Mouse (Mus musculus): ENCODE measurements at regions not wholly inside any gene's neighbourhood (a gene's known extent, or its start where the extent isn't known, plus 50 kb on each side); places are given as distances from the start of the nearest gene placed in this dataset.
A peak's percentile ranks its signal among the peaks of the same experiment; 100 is the strongest.

DNA sequence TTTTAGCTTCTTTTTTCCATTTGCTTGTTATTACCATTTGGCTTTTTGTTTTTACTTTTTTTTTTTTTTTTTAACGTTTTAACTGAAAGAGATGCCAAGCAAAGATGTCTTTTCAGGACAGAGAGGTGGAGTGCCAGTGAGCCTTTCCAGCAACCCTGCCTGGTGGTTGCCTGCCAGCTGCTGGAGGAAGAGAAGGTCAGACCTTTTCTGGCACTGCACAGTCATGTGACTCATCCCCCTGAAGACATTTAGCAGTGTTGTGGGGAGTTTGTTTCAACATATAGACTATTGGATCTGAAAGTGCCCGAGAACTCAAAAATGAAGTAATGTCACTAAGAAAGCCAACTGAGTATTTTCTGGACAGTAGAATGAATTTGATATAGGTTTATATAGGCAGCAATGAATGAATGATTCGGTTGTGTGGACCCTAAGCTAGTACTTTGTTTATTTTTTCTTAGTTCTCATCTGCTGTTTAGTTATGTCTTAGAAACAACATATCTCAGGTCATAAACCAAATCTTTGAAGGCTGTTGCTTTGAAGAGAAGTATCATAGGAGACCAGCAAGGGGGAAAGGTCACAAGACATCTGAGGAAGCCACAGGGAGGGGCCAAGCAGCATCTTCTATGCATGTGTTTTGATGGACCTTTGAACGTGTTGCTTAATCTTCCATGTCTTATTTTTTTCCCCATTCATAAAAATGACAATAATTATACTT, 604.2 kb downstream of the Ptprc start:
- DNase-seq (ENCODE audit: low read depth, low spot score) = no peak

DNA sequence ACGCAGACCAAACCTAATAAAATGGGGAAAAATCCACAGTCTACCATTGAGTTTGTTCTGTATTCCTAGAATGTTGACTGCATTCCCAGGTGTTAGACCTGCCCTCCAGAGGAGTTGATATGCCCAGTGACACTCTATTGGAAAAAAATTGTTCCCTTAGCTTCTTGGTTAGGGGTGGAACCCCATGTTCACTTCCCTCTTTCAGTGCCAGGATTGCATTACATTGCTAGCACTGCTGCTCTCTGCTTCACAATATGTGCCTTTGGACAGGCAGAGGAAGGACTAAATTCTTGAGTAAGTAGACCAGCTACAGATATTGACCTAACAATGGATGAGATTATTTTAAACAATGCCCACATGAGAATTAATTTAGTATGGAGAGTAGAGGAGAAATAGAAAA, 607.3 kb upstream of the Nr5a2 start:
- DNase-seq (ENCODE audit: low read depth, low spot score) = no peak

- DNase-seq (ENCODE audit: low read depth, low spot score) = no peak
These were observed 605.4 kb upstream of the Nr5a2 start for GRCm38 (mm10) chr1:137565573-137566048.

DNA sequence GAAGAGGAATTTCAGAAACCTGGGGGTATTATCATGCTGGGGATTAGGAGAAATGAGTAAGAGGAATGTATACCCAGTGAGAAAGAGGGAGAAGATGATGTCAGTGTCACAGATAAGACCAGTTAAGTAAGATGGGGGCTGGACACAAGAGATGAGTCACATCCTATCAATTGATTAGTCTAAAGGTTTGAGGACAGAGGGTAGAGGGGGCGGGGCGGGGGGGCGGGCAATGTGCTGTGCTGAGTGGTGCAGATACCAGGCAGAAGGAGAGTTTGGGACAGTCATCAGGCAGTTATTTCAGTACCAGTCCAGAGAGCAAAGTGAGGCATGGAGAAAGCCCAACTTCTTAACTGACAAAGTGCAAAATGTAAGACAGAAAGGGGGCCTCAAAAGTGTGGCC, 601.4 kb upstream of the Nr5a2 start:
- DNase-seq (ENCODE audit: low read depth, low spot score) = no peak

DNA sequence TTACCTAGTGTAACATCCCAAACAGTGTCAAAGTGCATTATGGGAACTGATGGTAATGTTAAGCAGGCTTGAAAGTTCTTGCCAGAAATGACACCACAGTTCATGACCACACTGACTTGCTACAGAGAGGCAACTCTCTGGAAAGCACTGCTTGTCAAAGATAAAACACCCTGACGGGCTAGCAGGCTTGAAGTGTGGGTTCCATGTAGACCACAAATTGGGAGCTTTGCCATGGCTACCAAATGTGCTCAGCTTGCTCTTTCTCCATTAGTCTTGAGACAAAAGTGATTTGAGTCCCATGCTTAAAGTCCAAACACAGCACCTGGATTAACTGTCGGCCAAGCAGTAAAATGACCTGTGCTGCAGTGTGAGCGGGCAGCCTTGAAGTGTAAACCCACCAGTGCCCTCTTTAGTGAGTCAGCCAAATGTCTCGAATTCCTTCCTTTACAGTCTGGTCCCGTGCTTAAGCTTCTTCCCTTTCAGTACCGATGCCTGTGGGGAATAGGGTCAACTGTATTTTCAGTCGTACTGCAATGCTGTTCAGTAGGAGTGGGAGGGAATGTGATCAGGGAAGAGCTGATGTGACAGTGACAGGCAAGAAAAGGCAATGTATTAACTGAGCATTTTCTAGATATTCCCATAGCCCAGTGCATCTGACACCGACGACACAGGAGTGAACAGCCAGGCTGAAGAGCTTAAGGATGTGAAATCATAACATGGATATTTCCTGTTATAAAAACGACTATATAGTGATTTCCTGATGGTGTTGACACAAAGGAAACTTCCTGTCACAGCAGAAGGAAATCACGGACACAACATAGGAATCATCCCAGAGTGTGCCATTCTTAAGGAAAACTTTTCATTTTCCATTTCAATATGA, 600.4 kb upstream of the Nr5a2 start:
- DNase-seq (ENCODE audit: low read depth, low spot score) = peak; percentile 15

- no peak for DNase-seq (ENCODE audit: low read depth, low spot score)
These were observed 589.4 kb upstream of the Nr5a2 start for GRCm38 (mm10) chr1:137549659-137550058.

DNA sequence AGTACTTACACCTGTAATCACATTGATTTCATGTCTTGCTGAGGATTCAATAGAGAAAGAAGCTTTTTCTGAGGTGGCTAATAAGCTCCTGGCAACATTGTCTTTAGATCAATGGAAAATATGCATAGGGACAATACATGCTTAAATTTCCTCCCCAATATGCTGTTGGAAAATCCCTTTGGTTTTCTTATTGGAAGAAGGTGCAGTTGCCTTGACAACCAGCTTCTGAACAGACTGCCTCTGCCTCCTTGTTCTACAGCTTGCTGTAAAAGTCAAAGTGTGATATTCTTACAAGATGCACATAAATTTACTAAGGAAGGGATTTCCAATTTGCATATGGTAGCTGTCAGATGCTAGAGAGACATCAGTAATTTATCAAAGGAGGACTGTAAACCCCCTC, 585.4 kb upstream of the Nr5a2 start:
- DNase-seq (ENCODE audit: low read depth, low spot score) = no peak

GRCm38 (mm10) chr1:137543828-137544227, 583.6 kb upstream of the Nr5a2 start:
- no peak for DNase-seq (ENCODE audit: low read depth, low spot score)

- DNase-seq (ENCODE audit: low read depth, low spot score) = no peak
These were observed 581.2 kb upstream of the Nr5a2 start for GRCm38 (mm10) chr1:137541453-137541852.

GRCm38 (mm10) chr1:137539424-137540116, 579.3 kb upstream of the Nr5a2 start:
- DNase-seq (ENCODE audit: low read depth, low spot score) = no peak

- DNase-seq (ENCODE audit: low read depth, low spot score) = no peak
These were observed 554.5 kb upstream of the Nr5a2 start for GRCm38 (mm10) chr1:137514750-137515149.

- DNase-seq (ENCODE audit: low read depth, low spot score) = no peak
These were observed 543.6 kb upstream of the Nr5a2 start for GRCm38 (mm10) chr1:137503704-137504422.

DNA sequence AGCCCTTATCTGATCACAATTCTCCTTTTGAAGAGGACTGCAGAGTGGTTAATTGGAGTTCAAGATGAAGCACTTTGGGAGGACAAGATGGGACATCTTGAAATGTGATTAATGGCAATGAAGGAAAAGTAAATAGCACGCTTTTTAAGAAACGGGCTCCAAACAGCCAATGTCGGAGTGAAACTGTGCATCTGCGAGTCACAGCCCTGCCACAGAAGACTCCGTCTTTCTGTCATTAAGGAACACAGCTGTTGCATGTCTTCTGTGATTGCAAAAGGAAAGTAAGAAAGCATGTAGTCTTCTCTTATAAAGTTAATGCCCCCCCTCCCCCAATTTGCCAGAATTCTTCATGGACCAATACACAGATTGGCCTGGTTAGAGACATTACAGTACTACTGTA, 528.0 kb upstream of the Nr5a2 start:
- DNase-seq (ENCODE audit: low read depth, low spot score) = peak; percentile 10

DNA sequence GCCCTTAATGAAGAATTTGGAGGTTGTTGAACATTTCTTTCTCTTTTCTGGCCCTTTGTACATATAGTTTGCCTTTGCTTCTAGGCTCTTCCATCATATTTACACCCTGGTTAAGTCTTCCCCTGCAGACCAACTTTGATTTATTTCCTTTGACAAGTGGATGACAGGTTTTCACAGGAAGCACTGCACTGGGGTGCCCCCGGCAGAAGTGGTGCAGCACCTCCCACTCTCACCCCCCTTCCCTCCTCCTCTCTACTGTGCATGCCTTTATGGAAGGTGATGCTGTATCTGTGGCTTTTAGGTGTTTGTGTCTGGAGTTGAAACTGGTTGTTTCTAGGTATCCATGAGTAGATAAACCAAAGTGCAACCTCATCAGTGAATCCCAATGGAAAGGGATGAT, 518.2 kb upstream of the Nr5a2 start:
- no peak for DNase-seq (ENCODE audit: low read depth, low spot score)

DNA sequence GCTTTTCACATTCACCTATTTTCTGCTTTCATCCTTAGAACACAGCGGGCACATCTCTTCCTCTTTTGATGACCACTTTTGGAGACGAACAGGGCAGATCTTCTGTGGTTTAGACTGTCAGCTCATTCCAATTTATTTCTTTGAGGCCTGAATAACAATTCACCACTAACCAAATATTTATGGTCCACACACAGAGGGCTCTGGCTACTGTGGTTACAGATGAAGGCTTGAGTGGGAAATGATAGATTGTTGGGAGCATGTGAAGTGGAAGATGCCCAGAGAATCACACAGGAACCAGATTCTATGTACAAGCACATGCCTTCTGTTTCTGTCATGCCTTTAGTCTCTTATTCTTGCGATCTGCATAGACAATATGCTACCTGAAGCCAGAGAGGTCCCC, 517.0 kb upstream of the Nr5a2 start:
- DNase-seq (ENCODE audit: low read depth, low spot score) = no peak

DNA sequence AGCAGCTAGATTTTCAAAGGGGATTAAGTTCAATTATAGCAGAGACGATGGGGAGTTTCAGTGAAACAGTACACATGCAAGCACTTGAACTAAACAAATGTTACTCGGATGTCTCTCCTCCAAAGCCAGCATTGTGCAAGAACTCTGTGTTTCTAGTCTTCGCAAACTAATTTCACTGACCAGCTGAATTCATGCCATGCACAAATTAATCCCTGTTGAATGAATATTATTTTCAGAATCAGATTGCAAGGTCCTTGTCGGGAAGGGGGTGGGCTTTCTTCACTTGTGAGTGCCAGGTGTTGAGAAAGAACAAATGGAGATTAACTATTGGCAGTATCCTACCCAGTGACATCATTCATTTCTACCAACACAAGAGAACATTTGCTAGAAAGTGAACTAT, 514.6 kb upstream of the Nr5a2 start:
- no peak for DNase-seq (ENCODE audit: low read depth, low spot score)

- no peak for DNase-seq (ENCODE audit: low read depth, low spot score)
These were observed 513.8 kb upstream of the Nr5a2 start for GRCm38 (mm10) chr1:137473800-137474685.

DNA sequence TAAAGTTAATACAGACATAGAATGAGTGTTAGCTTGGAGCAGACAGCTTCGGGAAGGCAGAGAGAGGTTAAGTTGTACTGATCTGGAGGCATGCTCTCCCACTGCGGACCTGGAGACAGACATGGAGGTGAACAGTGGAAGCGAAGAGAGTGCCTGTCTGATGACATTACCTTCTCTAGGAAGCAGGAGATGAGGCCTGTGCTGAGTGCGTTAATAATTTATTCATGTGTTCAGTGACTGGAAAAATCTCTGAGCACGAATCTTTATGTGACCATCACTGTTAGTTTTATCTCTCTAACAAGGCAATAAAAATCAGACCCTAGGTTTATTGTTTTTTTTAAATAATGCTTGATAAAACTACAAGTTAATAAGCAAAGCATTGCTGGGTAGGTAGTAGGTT, 504.7 kb upstream of the Nr5a2 start:
- DNase-seq (ENCODE audit: low read depth, low spot score) = no peak

- DNase-seq (ENCODE audit: low read depth, low spot score) = no peak
These were observed 500.9 kb upstream of the Nr5a2 start for GRCm38 (mm10) chr1:137461189-137461588.

- no peak for DNase-seq (ENCODE audit: low read depth, low spot score)
These were observed 493.4 kb upstream of the Nr5a2 start for GRCm38 (mm10) chr1:137453446-137454208.
